Mouse (Mus musculus): ENCODE results near the gene Panx2. TPM values are rescaled to one million over a fixed set of nuclear protein-coding genes. Genes with fewer than 3 reads are reported as not detected.

The Panx2 gene
- polyA plus RNA-seq, 1 experiment from 2014 or later: 0.94 TPM

Other genes starting within 250 kb of the Panx2 start
- gene Alg12, start 240.4 kb upstream of the Panx2 start, polyA plus RNA-seq (2014; fragmentation: Nextera tagmentation; extraction: Ambion mirVana): 10.6 and 11.5 TPM in 2 replicates
- 85.3 and 89.5 TPM in 2 replicates for gene Creld2, start 240.1 kb upstream of the Panx2 start, polyA plus RNA-seq (2014; fragmentation: Nextera tagmentation; extraction: Ambion mirVana)
- gene Pim3, start 197.5 kb upstream of the Panx2 start, polyA plus RNA-seq (2014; fragmentation: Nextera tagmentation; extraction: Ambion mirVana): 31.6 and 35.6 TPM in 2 replicates
- 0.15 TPM in 1 of 2 replicates, not detected in the other for gene Ttll8, start 105.3 kb upstream of the Panx2 start, polyA plus RNA-seq (2014; fragmentation: Nextera tagmentation; extraction: Ambion mirVana)
- gene Mlc1, start 80.7 kb upstream of the Panx2 start, polyA plus RNA-seq (2014; fragmentation: Nextera tagmentation; extraction: Ambion mirVana): 3.7 and 4.1 TPM in 2 replicates
- 0.15 TPM in 1 of 2 replicates, not detected in the other for gene Mov10l1, start 76.8 kb upstream of the Panx2 start, polyA plus RNA-seq (2014; fragmentation: Nextera tagmentation; extraction: Ambion mirVana)
- 39.5 and 42.1 TPM in 2 replicates for gene Trabd, start 15.4 kb downstream of the Panx2 start, polyA plus RNA-seq (2014; fragmentation: Nextera tagmentation; extraction: Ambion mirVana)
- 17.2 and 20.4 TPM in 2 replicates for gene Selenoo, start 29.4 kb downstream of the Panx2 start, polyA plus RNA-seq (2014; fragmentation: Nextera tagmentation; extraction: Ambion mirVana)
- 17.5 and 17.6 TPM in 2 replicates for gene Tubgcp6, start 63.4 kb downstream of the Panx2 start, polyA plus RNA-seq (2014; fragmentation: Nextera tagmentation; extraction: Ambion mirVana)
- gene Hdac10, start 69.0 kb downstream of the Panx2 start, polyA plus RNA-seq (2014; fragmentation: Nextera tagmentation; extraction: Ambion mirVana): 9.4 and 10.7 TPM in 2 replicates
- gene Mapk12, start 81.0 kb downstream of the Panx2 start, polyA plus RNA-seq (2014; fragmentation: Nextera tagmentation; extraction: Ambion mirVana): 16.5 and 17.8 TPM in 2 replicates
- gene Mapk11, start 89.9 kb downstream of the Panx2 start, polyA plus RNA-seq (2014; fragmentation: Nextera tagmentation; extraction: Ambion mirVana): 38.5 and 40.4 TPM in 2 replicates
- gene Plxnb2, start 121.1 kb downstream of the Panx2 start, polyA plus RNA-seq (2014; fragmentation: Nextera tagmentation; extraction: Ambion mirVana): 97.4 and 104 TPM in 2 replicates
- gene Dennd6b, start 136.8 kb downstream of the Panx2 start, polyA plus RNA-seq (2014; fragmentation: Nextera tagmentation; extraction: Ambion mirVana): 28.3 and 31.2 TPM in 2 replicates
- gene Ppp6r2, start 151.8 kb downstream of the Panx2 start, polyA plus RNA-seq (2014; fragmentation: Nextera tagmentation; extraction: Ambion mirVana): 42.1 and 46.0 TPM in 2 replicates